Mouse (Mus musculus) kidney, adult 18-20 months (tissue): Measurements from ENCODE around the gene Osbpl5.

Experiments
- DNase-seq: peaks from one replicate; pipeline ENCODE4 v3.0.0; 2021

Gene Osbpl5

GRCm38 (mm10) chr7:143756125-143757026, at the start of gene Osbpl5:
Gene Osbpl5, minus strand, starts transcription at chr7:143756985.
- DNase-seq: no peak

DNA sequence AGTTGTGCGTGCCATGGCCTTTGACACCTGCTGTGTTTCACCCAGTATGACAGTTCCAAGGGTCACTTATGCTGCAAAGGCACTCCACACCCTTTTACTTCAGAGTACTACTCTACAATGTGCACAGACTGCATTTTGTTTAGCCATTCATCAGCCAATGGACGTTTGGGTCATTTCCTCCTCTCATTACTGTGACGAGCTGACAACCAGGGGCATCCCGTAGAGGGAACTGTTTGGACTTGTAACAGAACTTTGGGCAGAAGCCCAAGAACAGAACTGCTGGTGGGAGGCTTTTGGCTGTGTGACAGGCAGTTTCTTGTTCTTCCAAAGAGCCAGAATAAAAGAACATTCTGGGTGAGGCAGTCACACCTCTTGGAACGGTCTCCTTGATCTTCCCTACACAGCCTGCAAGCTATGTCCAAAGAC, 48.4 kb upstream of the Osbpl5 start:
- DNase-seq: no peak

- DNase-seq: no peak
These were observed 44.6 kb upstream of the Osbpl5 start for GRCm38 (mm10) chr7:143801195-143802065.

DNA sequence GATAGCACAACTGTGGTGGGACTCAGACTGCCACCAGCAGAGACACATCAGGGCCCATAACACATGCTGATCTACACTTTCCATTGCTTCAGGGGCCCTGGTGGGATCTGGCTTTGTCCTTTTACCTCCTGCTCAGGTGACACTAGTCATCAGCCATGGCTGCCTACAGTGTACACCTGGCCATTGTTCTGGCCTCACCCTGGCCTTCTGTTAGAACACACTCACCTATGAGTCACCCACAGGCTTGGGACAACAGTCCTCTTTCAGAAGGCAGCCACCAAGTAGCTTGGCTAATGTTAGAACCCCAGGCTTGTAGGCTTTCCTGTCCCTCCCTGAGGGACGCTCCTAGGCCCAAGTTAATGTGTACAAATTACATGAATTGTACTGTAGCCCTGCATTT, 44.0 kb upstream of the Osbpl5 start:
- DNase-seq: no peak

DNA sequence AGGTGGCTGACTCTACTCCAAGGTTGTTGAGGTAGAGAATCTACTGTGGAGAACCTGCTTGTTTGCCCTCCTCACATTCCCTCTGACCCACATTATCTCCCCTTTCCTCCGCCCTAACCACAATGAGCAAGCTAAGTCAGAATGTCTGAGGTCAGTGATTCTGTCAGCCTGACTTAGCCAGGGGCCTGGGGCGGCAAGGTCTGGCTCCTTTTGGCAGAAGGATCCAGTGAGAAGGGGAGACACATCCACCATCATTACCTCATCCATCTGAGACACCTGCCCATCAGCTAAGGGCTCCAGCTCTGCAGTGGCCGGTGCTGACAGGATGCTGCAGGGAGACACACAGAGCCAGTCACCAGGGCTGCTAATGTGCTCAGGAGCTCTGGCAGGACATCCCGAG, 42.0 kb upstream of the Osbpl5 start:
- DNase-seq: no peak

DNA sequence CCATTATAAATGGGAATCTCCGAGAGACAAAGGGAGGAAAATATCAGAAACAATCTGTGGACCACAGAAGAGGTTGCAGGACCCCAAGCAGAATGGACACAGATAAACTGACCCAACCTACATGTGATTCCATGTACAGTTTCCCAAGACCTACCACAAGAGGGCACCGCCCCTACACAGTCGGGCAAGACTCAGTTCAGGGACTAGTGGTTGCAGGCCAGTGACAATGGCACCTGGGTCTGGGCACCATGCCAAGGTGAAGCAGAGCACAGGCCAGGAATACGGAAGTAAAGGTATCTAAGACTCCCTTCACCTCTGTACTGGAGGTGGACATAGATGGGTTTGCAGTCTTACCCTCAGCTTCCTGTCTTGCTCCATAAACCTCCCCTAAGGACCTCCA, 36.3 kb upstream of the Osbpl5 start:
- peak; percentile 75 for DNase-seq

GRCm38 (mm10) chr7:143792336-143792985, 35.7 kb upstream of the Osbpl5 start:
- peak; percentile 45 for DNase-seq

GRCm38 (mm10) chr7:143783996-143784829, 27.4 kb upstream of the Osbpl5 start, which contains the start of gene Mrgpre:
Gene Mrgpre, minus strand, starts transcription at chr7:143784500.
- peak; percentile 80 for DNase-seq

DNA sequence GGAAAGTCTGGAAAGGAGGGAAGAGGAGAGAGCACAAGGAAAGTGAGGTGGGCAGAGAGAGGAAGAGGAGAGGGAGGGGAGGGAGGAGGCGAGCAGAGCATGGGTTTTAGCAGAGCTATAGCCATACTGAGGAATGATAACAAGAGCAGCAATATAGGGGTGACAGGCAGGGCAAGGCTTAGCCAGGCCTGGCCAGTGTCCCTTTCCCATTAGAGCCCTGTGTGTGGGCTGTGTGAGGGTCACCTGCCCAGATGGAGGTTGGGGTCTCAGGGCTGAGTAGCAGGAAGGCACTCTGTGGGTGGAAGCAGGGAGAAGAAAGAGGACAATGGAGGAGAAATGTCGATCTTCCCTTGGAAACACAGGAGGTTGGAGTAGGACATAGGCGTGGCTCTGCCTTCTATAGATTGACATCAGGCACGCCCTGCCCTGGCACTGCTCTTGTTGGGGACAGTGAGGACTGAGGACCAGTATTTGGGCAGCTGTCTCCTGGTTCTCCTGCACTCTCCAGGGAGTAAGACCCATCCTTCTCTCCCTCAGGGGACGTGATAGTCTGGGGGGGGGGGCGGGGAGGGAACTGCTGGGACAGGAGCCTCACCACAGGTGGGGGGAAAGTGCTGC, 26.7 kb upstream of the Osbpl5 start:
- no peak for DNase-seq

GRCm38 (mm10) chr7:143777375-143777774, 20.6 kb upstream of the Osbpl5 start:
- DNase-seq: no peak

- DNase-seq: peak; percentile 40
These were observed 19.4 kb upstream of the Osbpl5 start for GRCm38 (mm10) chr7:143776137-143776536.

GRCm38 (mm10) chr7:143769461-143769860, 12.7 kb upstream of the Osbpl5 start:
- no peak for DNase-seq

- DNase-seq: no peak
These were observed 11.5 kb upstream of the Osbpl5 start for GRCm38 (mm10) chr7:143768267-143768666.

DNA sequence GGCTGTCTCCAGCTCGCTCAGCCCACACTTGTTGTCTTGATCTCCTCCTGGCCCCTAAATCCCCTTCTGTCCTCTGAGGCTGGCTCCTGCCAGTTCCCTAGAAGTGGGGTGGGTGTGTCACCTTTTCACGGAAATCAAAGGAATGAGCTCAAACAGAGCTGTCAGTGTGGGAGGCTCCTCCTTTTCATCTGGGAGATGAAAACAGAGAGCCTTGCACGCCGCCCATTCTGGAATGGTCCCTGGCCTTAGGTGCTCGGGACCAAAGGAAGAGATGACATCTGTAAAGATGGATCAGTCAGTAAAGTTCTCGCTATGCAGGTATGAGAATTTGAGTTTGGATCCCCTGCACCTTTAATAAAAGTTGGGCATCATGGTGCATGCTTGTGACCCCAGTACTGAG, 10.1 kb upstream of the Osbpl5 start, which contains the start of gene Mrgprg:
TSS of gene Mrgprg (minus strand) at position 101 of the 400 bp plus-strand sequence.
- no peak for DNase-seq

DNA sequence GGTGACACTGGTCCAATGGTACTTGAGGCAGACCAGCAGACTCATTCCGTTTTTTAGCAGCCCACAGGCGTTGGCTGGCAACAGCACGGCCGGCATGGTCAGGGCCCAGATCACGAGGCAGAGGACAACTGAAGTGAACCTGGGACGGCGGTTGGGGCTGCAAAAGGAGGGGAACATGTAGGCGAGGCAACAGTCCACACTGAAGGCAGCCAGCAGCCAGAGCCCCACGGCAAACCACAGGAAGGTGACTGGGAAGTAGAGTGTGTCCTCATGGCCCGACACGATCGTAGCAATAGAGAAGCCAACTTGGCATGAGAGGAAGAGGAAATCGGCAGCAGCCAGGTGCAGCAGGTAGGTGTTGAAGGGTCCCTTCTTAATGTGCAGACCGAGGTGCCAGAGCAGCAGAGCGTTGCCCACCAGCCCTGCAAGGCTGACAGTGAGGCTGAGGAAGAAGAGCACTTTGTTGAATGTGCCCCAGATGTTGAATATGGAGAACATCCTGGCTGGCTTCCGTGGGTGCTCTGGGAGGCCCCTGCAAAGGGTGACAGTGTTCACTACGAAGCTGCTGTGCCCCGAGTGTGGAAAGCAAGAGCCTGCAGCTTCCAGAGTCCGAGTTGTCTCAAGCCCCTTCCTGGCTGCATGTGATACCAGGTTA, 8.2 kb upstream of the Osbpl5 start:
- DNase-seq: no peak

- no peak for DNase-seq
These were observed 7.0 kb upstream of the Osbpl5 start for GRCm38 (mm10) chr7:143763794-143764193.

- no peak for DNase-seq
These were observed 2.2 kb upstream of the Osbpl5 start for GRCm38 (mm10) chr7:143758956-143759355.

GRCm38 (mm10) chr7:143757696-143758095, 911 bp upstream of the Osbpl5 start:
- no peak for DNase-seq

DNA sequence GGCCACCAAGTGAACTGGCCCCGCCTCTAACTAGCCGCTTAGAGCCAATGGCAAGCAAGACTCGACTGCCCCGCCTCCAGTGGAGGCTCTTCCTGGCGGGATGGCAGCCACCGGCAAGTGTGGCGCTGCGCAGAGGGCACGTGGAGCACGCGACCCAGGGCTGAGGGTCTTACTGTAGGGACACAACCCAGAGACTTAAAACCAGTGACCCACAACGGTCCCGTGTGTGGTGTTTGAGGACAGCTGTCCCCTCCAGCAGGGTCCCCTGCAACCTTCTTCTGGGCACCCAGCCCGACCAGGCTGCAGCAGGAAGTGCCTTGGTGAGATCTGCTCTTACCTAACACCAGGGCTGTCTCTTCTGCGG, 224 bp upstream of the Osbpl5 start:
- DNase-seq: peak; percentile 82

DNA sequence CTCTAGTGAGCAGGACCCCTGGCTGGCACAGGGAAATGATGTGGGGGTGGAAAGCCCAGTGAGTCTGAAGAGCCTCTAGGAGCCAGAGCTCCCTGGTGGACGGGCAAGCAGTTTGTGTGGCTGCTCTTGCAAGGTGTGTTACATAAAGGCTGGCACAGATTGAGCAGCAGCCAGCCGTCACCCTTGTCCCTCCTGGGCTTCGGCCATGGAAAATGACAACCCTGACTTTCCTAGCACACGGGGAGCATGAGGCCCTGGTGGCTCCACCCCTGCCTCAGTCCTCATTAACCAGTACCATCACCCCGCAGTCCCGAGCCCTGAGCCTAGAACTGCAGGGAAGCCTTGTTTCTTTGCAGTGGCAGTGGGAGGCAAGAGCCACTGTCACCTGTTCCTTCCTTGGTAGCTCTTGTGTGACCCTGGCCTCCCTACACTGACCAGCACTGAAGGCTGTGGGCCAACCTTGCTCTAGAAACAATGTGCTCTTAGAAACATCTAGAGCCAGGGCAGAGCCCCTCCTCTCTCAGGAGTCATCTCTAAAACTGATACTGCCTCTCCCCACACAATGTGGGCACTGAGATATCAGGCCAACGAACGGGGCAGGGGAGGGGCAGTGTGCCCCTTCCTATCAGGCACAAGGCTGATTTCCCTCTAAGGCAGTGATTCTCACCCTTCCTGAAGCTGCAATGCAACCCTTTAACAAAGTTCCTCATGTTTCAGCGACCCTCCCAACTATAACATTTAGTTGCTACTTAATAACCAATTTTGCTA, 1.2 kb downstream of the Osbpl5 start:
- DNase-seq: no peak
